Mouse (Mus musculus) mouse embryonic stem cell (cell line): Measurements from ENCODE around the gene BC035044.
"Not testable (repeated sequence)": the region's sequence is repeated elsewhere in the genome, so short reads cannot be mapped to it uniquely, and the experiment has no call there.

ENCODE experiments used
- in situ Hi-C, 2 experiments: fragments of 300-500 bp; cut with MboI; formaldehyde crosslinking; loops; 1 replicate in 1 of 2; 3 replicates in 1 of 2; pipeline ENCODE4 v1.14.3; 2019 to 2020; ENCODE audit warnings: low sequenced_read_pairs in 2 of 2, low pct_unique_long_range_greater_than_20kb in 1 of 2, mixed read lengths in 1 of 2; ENCODE audit not compliant: unreplicated experiment in 1 of 2

Gene BC035044

DNA sequence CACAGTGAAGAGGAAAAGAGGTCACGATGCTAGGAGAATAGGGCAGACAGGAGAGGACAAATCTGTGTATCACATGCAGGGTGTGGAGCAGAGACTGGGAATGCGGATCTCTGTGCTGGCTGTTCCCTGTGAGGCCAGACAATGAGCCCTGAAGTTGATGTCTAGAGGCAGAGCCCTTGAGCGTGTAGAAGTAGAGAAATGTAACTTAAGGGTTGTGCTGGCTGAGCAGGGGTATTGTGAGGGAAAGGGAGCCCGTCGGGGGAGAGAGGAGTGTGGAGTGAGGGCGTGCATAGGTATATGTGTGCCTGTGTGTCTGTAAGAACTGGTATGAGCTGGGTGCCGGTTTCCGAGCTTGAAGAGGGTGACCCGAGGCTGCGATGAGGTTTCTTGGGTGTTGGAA is 88.4 kb downstream of the BC035044 start:
- in situ Hi-C loops, result no loop called here

- in situ Hi-C loops, result not testable (repeated sequence)
These were observed 90.2 kb downstream of the BC035044 start for GRCm38 (mm10) chr6:128800696-128801095.

DNA sequence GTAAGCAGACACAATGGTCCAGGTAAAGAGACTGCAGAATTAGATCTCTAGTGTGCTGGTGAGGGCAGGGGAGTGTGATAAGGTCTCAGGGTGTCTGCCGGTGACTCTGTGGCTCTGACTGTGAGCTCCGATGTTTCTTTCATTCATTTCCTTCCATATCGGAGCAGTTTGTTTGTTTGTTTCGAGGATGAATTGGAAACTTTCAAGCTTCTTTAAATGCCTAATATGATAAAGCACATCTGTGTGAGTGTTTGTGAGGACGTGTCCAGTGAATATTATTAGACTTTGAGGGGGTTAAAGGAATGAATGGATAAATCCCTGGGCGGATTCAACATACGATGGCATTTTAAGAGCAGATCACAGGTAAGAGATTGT is 91.0 kb downstream of the BC035044 start:
- in situ Hi-C loops, result loop anchor here in 1 of 2 experiments (5.0 kb wide), 1 partner anchor 38 kb away; no protein-coding TSS in a partner anchor

- in situ Hi-C loops, result loop anchor here in 1 of 2 experiments (5.0 kb wide), 1 partner anchor 37 kb away; no protein-coding TSS in a partner anchor
These were observed 91.6 kb downstream of the BC035044 start for GRCm38 (mm10) chr6:128799144-128799895.
